Mouse (Mus musculus) MEL (cell line): ENCODE data around the gene Ppp1r2. TPM values are rescaled to one million over a fixed set of nuclear protein-coding genes. Genes with fewer than 3 reads are reported as not detected.

Source experiments
- DNase-seq: peaks from one replicate; pipeline ENCODE4 v3.0.0; 2011; ENCODE audit warnings: low read depth, low spot score
- H3K27ac ChIP-seq: 2 replicates; pipeline ENCODE4 v1.5.1; 2012; ENCODE audit warnings: low read depth, mild to moderate bottlenecking, control low read depth, low read length, moderate library complexity; ENCODE audit not compliant: control insufficient read depth
- H3K27me3 ChIP-seq, 2 experiments: fragments of 150-350 bp in 1 of 2; sonication (generic) in 1 of 2; 2 replicates each; pipeline ENCODE4 v1.6.1; 2012; ENCODE audit warnings: low read length in 2 of 2, mild to moderate bottlenecking in 2 of 2, improper control_type of control experiment in 1 of 2, moderate library complexity in 1 of 2; ENCODE audit not compliant: insufficient read depth in 2 of 2, control insufficient read depth in 1 of 2
- H3K36me3 ChIP-seq, 2 experiments: 2 replicates each; pipeline ENCODE4 v1.6.1; 2012 to 2014; ENCODE audit warnings: low read length in 2 of 2, improper control_type of control experiment in 1 of 2, inconsistent platforms in 1 of 2, mild to moderate bottlenecking in 1 of 2; ENCODE audit not compliant: insufficient read depth in 2 of 2, control insufficient read depth in 1 of 2
- H3K4me1 ChIP-seq, 2 experiments: fragments of 150-350 bp in 1 of 2; sonication (generic) in 1 of 2; 2 replicates each; pipeline ENCODE4 v1.6.1; 2012; ENCODE audit warnings: low read length in 2 of 2, improper control_type of control experiment in 1 of 2, mild to moderate bottlenecking in 1 of 2; ENCODE audit not compliant: insufficient read depth in 2 of 2, control insufficient read depth in 1 of 2
- H3K4me3 ChIP-seq, 2 experiments: fragments of 150-350 bp in 1 of 2; sonication (generic) in 1 of 2; 2 replicates each; pipeline ENCODE4 v1.5.1; 2012; ENCODE audit warnings: low read depth in 2 of 2, low read length in 2 of 2, mild to moderate bottlenecking in 2 of 2, moderate library complexity in 2 of 2, control low read depth in 1 of 2, improper control_type of control experiment in 1 of 2; ENCODE audit not compliant: control insufficient read depth in 1 of 2, insufficient read depth in 1 of 2
- H3K79me2 ChIP-seq: 2 replicates; pipeline ENCODE4 v1.6.1; 2012; ENCODE audit warnings: mild to moderate bottlenecking, low read length, moderate library complexity; ENCODE audit not compliant: control insufficient read depth, poor library complexity, insufficient read depth
- H3K9ac ChIP-seq: 2 replicates; pipeline ENCODE4 v1.6.1; 2012; ENCODE audit warnings: low read depth, mild to moderate bottlenecking, control low read depth, low read length, moderate library complexity; ENCODE audit not compliant: control insufficient read depth, poor library complexity, severe bottlenecking
- H3K9me3 ChIP-seq: fragments of 150-350 bp; sonication (generic); replicated peaks from 2 replicates; pipeline ENCODE4 v1.6.1; 2012; ENCODE audit warnings: mild to moderate bottlenecking, low read length, improper control_type of control experiment, moderate library complexity; ENCODE audit not compliant: insufficient read depth
- CHD1 ChIP-seq: IDR thresholded peaks from 2 replicates; pipeline ENCODE4 v1.6.1; 2012; ENCODE audit warnings: low read depth, mild to moderate bottlenecking, inconsistent platforms, low read length, improper control_type of control experiment
- CTCF ChIP-seq, 3 experiments: IDR thresholded peaks in 2 of 3; conservative IDR thresholded peaks in 1 of 3; 2 replicates each; pipeline ENCODE4 v1.5.1; 2011 to 2012; ENCODE audit warnings: low read length in 3 of 3, low read depth in 2 of 3, mild to moderate bottlenecking in 2 of 3, improper control_type of control experiment in 1 of 3, inconsistent platforms in 1 of 3, mixed read lengths in 1 of 3, moderate library complexity in 1 of 3; ENCODE audit not compliant: control insufficient read depth in 1 of 3, insufficient read depth in 1 of 3, poor library complexity in 1 of 3, severe bottlenecking in 1 of 3
- E2F4 ChIP-seq: IDR thresholded peaks from 2 replicates; pipeline ENCODE4 v1.6.1; 2011; ENCODE audit warnings: low read depth, low read length, improper control_type of control experiment, borderline replicate concordance
- EP300 ChIP-seq, 2 experiments: IDR thresholded peaks; 2 replicates each; pipeline ENCODE4 v1.6.1; 2011; ENCODE audit warnings: improper control_type of control experiment in 2 of 2, low read length in 2 of 2, low read depth in 1 of 2, mild to moderate bottlenecking in 1 of 2
- ETS1 ChIP-seq: IDR thresholded peaks from 2 replicates; pipeline ENCODE4 v1.6.1; 2012; ENCODE audit warnings: low read depth, mild to moderate bottlenecking, inconsistent platforms, low read length, improper control_type of control experiment, moderate library complexity
- GABPA ChIP-seq: IDR thresholded peaks from 2 replicates; pipeline ENCODE4 v1.6.1; 2012; ENCODE audit warnings: low read depth, mild to moderate bottlenecking, inconsistent platforms, low read length, improper control_type of control experiment, moderate library complexity
- GATA1 ChIP-seq: IDR thresholded peaks from 2 replicates; pipeline ENCODE4 v1.6.1; 2011; ENCODE audit warnings: low read depth, low read length, improper control_type of control experiment
- MAFK ChIP-seq: IDR thresholded peaks from 2 replicates; pipeline ENCODE4 v1.6.1; 2011; ENCODE audit warnings: low read depth, mild to moderate bottlenecking, low read length, improper control_type of control experiment, borderline replicate concordance
- MAX ChIP-seq: IDR thresholded peaks from 2 replicates; pipeline ENCODE4 v1.6.1; 2011; ENCODE audit warnings: low read length, improper control_type of control experiment
- MXI1 ChIP-seq: IDR thresholded peaks from 2 replicates; pipeline ENCODE4 v1.6.1; 2011; ENCODE audit warnings: mild to moderate bottlenecking, low read depth, low read length, improper control_type of control experiment
- NELFE ChIP-seq: IDR thresholded peaks from 2 replicates; pipeline ENCODE4 v1.6.1; 2011; ENCODE audit warnings: low read depth, low read length, improper control_type of control experiment
- POLR2AphosphoS5 ChIP-seq: IDR thresholded peaks from 2 replicates; pipeline ENCODE4 v1.6.1; 2012; ENCODE audit warnings: low read depth, borderline replicate concordance, mild to moderate bottlenecking, inconsistent platforms, low read length, moderate library complexity, mixed read lengths
- RAD21 ChIP-seq: IDR thresholded peaks from 2 replicates; pipeline ENCODE4 v1.6.1; 2011; ENCODE audit warnings: mild to moderate bottlenecking, low read depth, low read length, improper control_type of control experiment
- RCOR1 ChIP-seq: IDR thresholded peaks from 2 replicates; pipeline ENCODE4 v1.6.1; 2012; ENCODE audit warnings: low read depth, mild to moderate bottlenecking, inconsistent platforms, low read length, improper control_type of control experiment
- SIN3A ChIP-seq: IDR thresholded peaks from 2 replicates; pipeline ENCODE4 v1.6.1; 2012; ENCODE audit warnings: low read length, improper control_type of control experiment, inconsistent platforms
- SMC3 ChIP-seq: IDR thresholded peaks from 2 replicates; pipeline ENCODE4 v1.6.1; 2011; ENCODE audit warnings: low read depth, low read length, improper control_type of control experiment
- TBP ChIP-seq: IDR thresholded peaks from 2 replicates; pipeline ENCODE4 v1.8.0; 2011; ENCODE audit warnings: low read depth, low read length, improper control_type of control experiment
- TCF12 ChIP-seq: IDR thresholded peaks from 2 replicates; pipeline ENCODE4 v1.6.1; 2014; ENCODE audit warnings: low read depth, mild to moderate bottlenecking, inconsistent platforms, low read length, improper control_type of control experiment, moderate library complexity
- USF2 ChIP-seq, 2 experiments: IDR thresholded peaks; 2 replicates each; pipeline ENCODE4 v1.6.1; 2011 to 2012; ENCODE audit warnings: improper control_type of control experiment in 2 of 2, low read length in 2 of 2, borderline replicate concordance in 1 of 2, inconsistent platforms in 1 of 2, low read depth in 1 of 2, mild to moderate bottlenecking in 1 of 2; ENCODE audit not compliant: insufficient read depth in 1 of 2
- ZMIZ1 ChIP-seq: IDR thresholded peaks from 2 replicates; pipeline ENCODE4 v1.6.1; 2012; ENCODE audit warnings: low read depth, mild to moderate bottlenecking, inconsistent platforms, low read length, improper control_type of control experiment, moderate library complexity
- ZNF384 ChIP-seq: IDR thresholded peaks from 2 replicates; pipeline ENCODE4 v1.6.1; 2012; ENCODE audit warnings: low read depth, mild to moderate bottlenecking, inconsistent platforms, low read length, improper control_type of control experiment
- polyA plus RNA-seq, 2 experiments: library from polyadenylated mRNA; stranded (reverse) in 1 of 2; unstranded in 1 of 2; fragments of >175 nt in 1 of 2; fragments of >200 nt in 1 of 2; gene quantifications; 2 replicates each; pipeline versions ENCODE4 v1.2.1 to v1.2.4; 2012; ENCODE audit warnings: low replicate concordance in 2 of 2, low read depth in 1 of 2; ENCODE audit not compliant: insufficient read length in 2 of 2, insufficient read depth in 1 of 2, missing spikeins in 1 of 2
- total RNA-seq: library from RNA; depleted of rRNA; stranded (reverse); fragments of 300-350 nt; gene quantifications from 2 replicates; pipeline ENCODE4 v1.2.3, GENCODE M21; 2012

Ppp1r2 gene
- total and polyA plus RNA-seq, 3 experiments: 31.2 to 36.2 TPM; not detected in 1

DNA sequence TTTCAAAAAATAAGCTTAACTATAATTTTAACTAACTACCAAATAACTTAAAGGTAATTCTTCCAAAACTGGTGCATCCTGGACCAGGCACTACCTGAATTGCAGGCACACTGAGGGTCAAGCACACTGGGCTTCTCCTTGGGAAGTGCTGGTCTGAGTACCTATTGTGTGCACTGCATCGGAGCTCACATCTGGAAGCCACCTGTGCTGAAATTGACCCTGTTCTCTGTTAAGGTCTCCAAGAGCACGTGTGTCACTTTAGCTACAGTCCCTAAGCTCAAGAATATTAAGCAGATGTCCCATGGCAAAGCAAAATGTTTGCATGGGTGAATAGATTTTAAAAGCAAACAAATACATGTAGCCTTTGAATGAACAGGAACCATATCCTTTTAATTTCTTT is 38.5 kb upstream of the Ppp1r2 start:
- H3K79me2 ChIP-seq: no peaks in the 10 kb centered on the region
- no peaks in the 10 kb centered on the region for H3K36me3 ChIP-seq
- no peak for TF ChIP-seq RAD21
- TF ChIP-seq EP300 (IDR thresholded peaks at IDR 0.05; ENCODE audit: low read depth in 1 of 2, low read length in 2 of 2): no peak
- TF ChIP-seq SMC3: no peak
- no peak for TF ChIP-seq GABPA
- TF ChIP-seq E2F4: no peak
- no peak for TF ChIP-seq SIN3A
- no peak for TF ChIP-seq POLR2AphosphoS5
- no peak for TF ChIP-seq CTCF (IDR thresholded peaks at IDR 0.05 in 2 of 3, conservative IDR thresholded peaks at IDR 0.05 in 1 of 3; ENCODE audit: control insufficient read depth in 1 of 3, insufficient read depth in 1 of 3, low read depth in 2 of 3, low read length in 3 of 3, poor library complexity in 1 of 3, severe bottlenecking in 1 of 3)
- no peak for TF ChIP-seq USF2 (IDR thresholded peaks at IDR 0.05; ENCODE audit: borderline replicate concordance in 1 of 2, insufficient read depth in 1 of 2, low read depth in 1 of 2, low read length in 2 of 2)
- TF ChIP-seq ETS1: no peak
- TF ChIP-seq, all 39 proteins: peak for 0
- no peak overlapping the region for H3K9ac ChIP-seq
- no peak overlapping the region for H3K4me3 ChIP-seq
- no peak for DNase-seq
- no peaks in the 10 kb centered on the region for H3K4me1 ChIP-seq
- H3K27ac ChIP-seq: no peak overlapping the region
- H3K27me3 ChIP-seq: peaks cover 8% of the 10 kb centered on the region in 2 experiments
- H3K9me3 ChIP-seq: no peaks in the 10 kb centered on the region

DNA sequence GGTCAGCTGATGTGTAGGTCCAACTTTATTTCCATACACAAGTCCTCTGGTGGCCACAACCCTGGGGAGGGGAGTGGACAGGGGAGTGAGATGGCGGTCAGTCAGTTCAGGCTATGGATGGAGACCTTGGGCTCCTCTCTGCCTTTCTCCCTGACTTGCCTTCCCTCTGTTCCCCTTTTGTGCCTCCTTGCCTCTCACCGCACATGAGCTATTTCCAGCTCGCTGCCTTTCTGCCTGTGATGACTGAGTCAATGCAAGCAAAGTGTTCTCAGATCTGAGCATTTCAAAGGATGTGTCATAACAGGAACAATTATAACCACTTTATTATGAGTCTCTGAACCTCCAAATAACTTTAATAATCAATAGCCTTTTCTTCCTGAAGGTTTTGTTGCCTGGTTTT is 37.2 kb upstream of the Ppp1r2 start:
- no peak for DNase-seq
- no peaks in the 10 kb centered on the region for H3K79me2 ChIP-seq
- no peaks in the 10 kb centered on the region for H3K4me1 ChIP-seq
- H3K27ac ChIP-seq: no peak overlapping the region
- no peak overlapping the region for H3K9ac ChIP-seq
- no peak for TF ChIP-seq RCOR1
- no peak for TF ChIP-seq EP300 (IDR thresholded peaks at IDR 0.05; ENCODE audit: low read depth in 1 of 2, low read length in 2 of 2)
- TF ChIP-seq ETS1: no peak
- no peak for TF ChIP-seq TCF12
- no peak for TF ChIP-seq ZMIZ1
- TF ChIP-seq GATA1: no peak
- no peak for TF ChIP-seq CHD1
- no peak for TF ChIP-seq MAFK
- no peak for TF ChIP-seq TBP
- TF ChIP-seq GABPA: no peak
- no peak for TF ChIP-seq SIN3A
- TF ChIP-seq NELFE: no peak
- TF ChIP-seq ZNF384: no peak
- no peak for TF ChIP-seq MAX
- no peak for TF ChIP-seq POLR2AphosphoS5
- TF ChIP-seq SMC3: no peak
- no peak for TF ChIP-seq MXI1
- H3K36me3 ChIP-seq: no peaks in the 10 kb centered on the region
- no peaks in the 10 kb centered on the region for H3K9me3 ChIP-seq
- no peak overlapping the region for H3K4me3 ChIP-seq
- peaks cover 8 to 10% of the 10 kb centered on the region in 2 experiments for H3K27me3 ChIP-seq
